Mouse (Mus musculus) brain, embryonic 18.5 days (tissue): Measurements from ENCODE around the gene Lmo4.

Experiments
- DNase-seq: peaks from one replicate; pipeline ENCODE4 v3.0.0-alpha.2; 2012; ENCODE audit warnings: low read depth, low spot score

The Lmo4 gene

GRCm38 (mm10) chr3:144151001-144151400 is 54.0 kb downstream of the Lmo4 start:
- no peak for DNase-seq

- no peak for DNase-seq
Observed at GRCm38 (mm10) chr3:144148234-144148633, 56.8 kb downstream of the Lmo4 start.

GRCm38 (mm10) chr3:144147244-144147643 is 57.8 kb downstream of the Lmo4 start:
- no peak for DNase-seq

GRCm38 (mm10) chr3:144144066-144144465 is 61.0 kb downstream of the Lmo4 start:
- DNase-seq, result no peak

- no peak for DNase-seq
Observed at GRCm38 (mm10) chr3:144142939-144143338, 62.1 kb downstream of the Lmo4 start.

- no peak for DNase-seq
Observed at GRCm38 (mm10) chr3:144141786-144142185, 63.2 kb downstream of the Lmo4 start.

- DNase-seq, result no peak
Observed at GRCm38 (mm10) chr3:144140816-144141215, 64.2 kb downstream of the Lmo4 start.

- no peak for DNase-seq
Observed at GRCm38 (mm10) chr3:144138659-144139058, 66.4 kb downstream of the Lmo4 start.
